Mouse (Mus musculus): ENCODE data around the gene Tfip11. TPM values are rescaled to one million over a fixed set of nuclear protein-coding genes. Genes with fewer than 3 reads are reported as not detected.
A peak's percentile ranks its signal among the peaks of the same experiment; 100 is the strongest.

The Tfip11 gene
- total and polyA plus RNA-seq, 3 experiments: 34.6 to 44.7 TPM; not detected in 1

DNA sequence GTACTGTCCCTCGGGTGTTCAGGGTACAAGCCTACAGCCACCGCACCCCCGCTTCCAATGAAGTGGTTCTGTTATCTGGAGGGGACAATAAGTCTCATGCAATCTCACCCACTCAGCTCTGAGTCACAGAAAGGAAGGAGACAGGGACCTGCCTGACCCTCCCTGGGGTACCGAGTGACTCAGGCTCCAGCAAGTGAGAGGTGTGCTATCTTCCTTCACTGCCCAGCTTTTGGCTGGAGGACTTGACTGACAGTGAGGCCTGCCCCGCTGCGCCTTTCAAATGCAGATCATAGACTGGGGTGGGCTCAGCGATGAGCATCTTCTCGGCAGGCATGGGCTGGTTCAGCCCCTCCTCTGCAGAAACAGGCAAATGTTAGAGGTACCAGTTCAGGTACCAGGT lies 31.0 kb upstream of the Tfip11 start:
- DNase-seq (ENCODE audit: low read depth, low spot score): peak; percentile 74
- peaks cover 0 to 25% of the 10 kb centered on the region in 2 experiments; a peak in 2 of 4 replicates for H3K36me3 ChIP-seq (ENCODE audit: control insufficient read depth in 1 of 2, insufficient read depth in 2 of 2, low read length in 2 of 2)
- no peak overlapping the region for H3K4me3 ChIP-seq (ENCODE audit: control insufficient read depth in 1 of 2, insufficient read depth in 1 of 2, low read depth in 2 of 2, low read length in 2 of 2)

DNA sequence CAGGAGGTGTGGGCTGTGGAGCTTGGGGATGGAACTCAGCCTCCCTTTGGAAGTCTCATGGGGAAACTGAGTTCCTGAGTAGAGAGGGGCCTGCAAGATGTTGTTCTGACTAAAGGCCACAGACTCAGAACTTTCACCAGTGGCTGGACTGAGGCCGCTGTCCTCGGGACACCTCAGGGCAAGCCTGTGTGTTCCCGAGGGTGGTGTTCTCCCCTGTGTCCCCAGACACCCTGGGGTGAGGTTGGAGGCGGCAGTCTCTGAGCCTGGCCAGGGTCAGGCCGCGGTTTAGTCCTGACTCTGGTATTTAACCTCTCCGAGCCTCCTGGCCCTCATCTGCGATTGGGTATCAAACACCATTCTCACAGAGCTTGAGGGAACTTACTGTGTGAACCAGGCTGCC lies 30.6 kb upstream of the Tfip11 start:
- Histone ChIP-seq H3K79me2 (ENCODE audit: control insufficient read depth, insufficient read depth, low read length, poor library complexity) (peaks cover 61% of the 10 kb centered on the region; the same call in 1 of the 2 replicates), H3K9me3 (replicated peaks; ENCODE audit: insufficient read depth, low read length) (no peaks in the 10 kb centered on the region), H3K27me3 (ENCODE audit: control insufficient read depth in 1 of 2, insufficient read depth in 2 of 2, low read length in 2 of 2) (no peaks in the 10 kb centered on the region), H3K4me3 (ENCODE audit: control insufficient read depth in 1 of 2, insufficient read depth in 1 of 2, low read depth in 2 of 2, low read length in 2 of 2) (no peak overlapping the region), H3K36me3 (ENCODE audit: control insufficient read depth in 1 of 2, insufficient read depth in 2 of 2, low read length in 2 of 2) (peaks cover 0 to 25% of the 10 kb centered on the region in 2 experiments; a peak in 2 of 4 replicates), H3K27ac (ENCODE audit: control insufficient read depth, low read depth, low read length) (peak overlapping the region; percentile 57), H3K4me1 (ENCODE audit: control insufficient read depth in 1 of 2, insufficient read depth in 2 of 2, low read length in 2 of 2) (peaks cover 23 to 42% of the 10 kb centered on the region in 2 experiments), H3K9ac (ENCODE audit: control insufficient read depth, low read depth, low read length, poor library complexity, severe bottlenecking) (peak overlapping the region; percentile 11; the same call in 1 of the 2 replicates)
- DNase-seq (ENCODE audit: low read depth, low spot score): no peak
- TF ChIP-seq TCF12 (IDR thresholded peaks at IDR 0.05; ENCODE audit: low read depth, low read length) (no peak), ELF1 (IDR thresholded peaks at IDR 0.05; ENCODE audit: low read depth, low read length) (no peak), RCOR1 (IDR thresholded peaks at IDR 0.05; ENCODE audit: low read depth, low read length) (no peak), POLR2AphosphoS2 (IDR thresholded peaks at IDR 0.05; ENCODE audit: low read length) (no peak), MEF2A (IDR thresholded peaks at IDR 0.05; ENCODE audit: extremely low read depth, insufficient replicate concordance, low read depth, low read length, poor library complexity, severe bottlenecking) (no peak), EP300 (IDR thresholded peaks at IDR 0.05; ENCODE audit: low read depth in 1 of 2, low read length in 2 of 2) (no peak), CHD2 (IDR thresholded peaks at IDR 0.05; ENCODE audit: low read length) (no peak), SIN3A (IDR thresholded peaks at IDR 0.05; ENCODE audit: low read length) (no peak)

More for the DNA sequence above, 31.0 kb upstream of the Tfip11 start:
- TF ChIP-seq MAZ (IDR thresholded peaks at IDR 0.05; ENCODE audit: low read depth, low read length) (no peak), JUND (IDR thresholded peaks at IDR 0.05; ENCODE audit: low read depth, low read length) (0 out of 2 replicates have a peak, but pooled peaks have one; percentile 69), KAT2A (conservative IDR thresholded peaks at IDR 0.05; ENCODE audit: low read depth, low read length) (no peak), USF1 (IDR thresholded peaks at IDR 0.05; ENCODE audit: low read depth, low read length) (no peak), MYB (IDR thresholded peaks at IDR 0.05; ENCODE audit: low read depth, low read length) (no peak), GATA1 (IDR thresholded peaks at IDR 0.05; ENCODE audit: low read depth, low read length) (peak; percentile 70), CHD1 (IDR thresholded peaks at IDR 0.05; ENCODE audit: low read depth, low read length) (no peak), TAL1 (IDR thresholded peaks at IDR 0.05; ENCODE audit: low read length) (peak; percentile 70), TBP (IDR thresholded peaks at IDR 0.05; ENCODE audit: low read depth, low read length) (peak; percentile 99), ZNF384 (IDR thresholded peaks at IDR 0.05; ENCODE audit: low read depth, low read length) (no peak), ETS1 (IDR thresholded peaks at IDR 0.05; ENCODE audit: low read depth, low read length) (peak; percentile 48; the same call in 1 of the 2 replicates), RCOR1 (IDR thresholded peaks at IDR 0.05; ENCODE audit: low read depth, low read length) (peak; percentile 28; the same call in 1 of the 2 replicates), EP300 (IDR thresholded peaks at IDR 0.05; ENCODE audit: low read depth in 1 of 2, low read length in 2 of 2) (peak; percentile 78), RAD21 (IDR thresholded peaks at IDR 0.05; ENCODE audit: low read depth, low read length) (no peak), UBTF (IDR thresholded peaks at IDR 0.05; ENCODE audit: borderline replicate concordance, insufficient read depth, low read depth, low read length) (peak; percentile 96), TCF12 (IDR thresholded peaks at IDR 0.05; ENCODE audit: low read depth, low read length) (0 out of 2 replicates have a peak, but pooled peaks have one; percentile 23), MAX (IDR thresholded peaks at IDR 0.05; ENCODE audit: low read length) (no peak)
- peaks cover 62% of the 10 kb centered on the region for H3K79me2 ChIP-seq (ENCODE audit: control insufficient read depth, insufficient read depth, low read length, poor library complexity)
- H3K27me3 ChIP-seq (ENCODE audit: control insufficient read depth in 1 of 2, insufficient read depth in 2 of 2, low read length in 2 of 2): no peaks in the 10 kb centered on the region
- H3K27ac ChIP-seq (ENCODE audit: control insufficient read depth, low read depth, low read length): peak overlapping the region; percentile 57
- no peaks in the 10 kb centered on the region for H3K9me3 ChIP-seq (replicated peaks; ENCODE audit: insufficient read depth, low read length)
- peaks cover 23 to 42% of the 10 kb centered on the region in 2 experiments for H3K4me1 ChIP-seq (ENCODE audit: control insufficient read depth in 1 of 2, insufficient read depth in 2 of 2, low read length in 2 of 2)
- peak overlapping the region; percentile 11; the same call in 1 of the 2 replicates for H3K9ac ChIP-seq (ENCODE audit: control insufficient read depth, low read depth, low read length, poor library complexity, severe bottlenecking)
